Mouse (Mus musculus): Measurements from ENCODE around the gene Cacna1h.

The Cacna1h gene

GRCm38 (mm10) chr17:25338218-25338617 lies 95.4 kb downstream of the Cacna1h start:
- no peak for DNase-seq (ENCODE audit: extremely low read depth, insufficient read length, low spot score)

GRCm38 (mm10) chr17:25333943-25334342 lies 99.6 kb downstream of the Cacna1h start:
- peak; percentile 23 for DNase-seq (ENCODE audit: extremely low read depth, insufficient read length, low spot score)

- no peak for DNase-seq (ENCODE audit: extremely low read depth, insufficient read length, low spot score)
Measured at GRCm38 (mm10) chr17:25332321-25332720, 101.3 kb downstream of the Cacna1h start.

Measured in 3134 (cell line).